Comparison of ENCODE assay signal across 20 mouse cellular contexts in the genomic region with DNA sequence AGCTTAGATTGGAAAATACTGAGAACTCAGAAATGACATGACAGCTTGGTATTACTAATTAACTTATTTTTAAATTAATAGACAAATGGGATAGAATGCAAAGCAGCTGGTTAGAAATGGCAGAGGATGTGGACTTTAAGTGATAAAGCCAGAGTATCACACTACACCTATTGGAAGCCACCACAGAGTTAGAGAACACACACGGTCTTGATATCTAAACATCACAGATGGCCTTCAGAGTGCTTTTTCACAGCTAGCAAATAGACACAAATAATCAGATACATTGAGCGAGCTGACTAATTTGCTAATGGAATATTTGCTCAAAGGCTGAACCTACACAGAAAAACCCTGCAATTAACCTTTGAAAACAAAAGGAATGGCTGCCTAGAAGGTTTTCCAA.
"Had no signal": no experiment of that assay in that cellular context is flagged by ENCODE, and none has a peak within 500 bp of the region (broad histone marks: within the 10 kb centered on the region; RNA-seq: fewer than 3 reads in every experiment).

No protein-coding gene starts in this region.

- H3K4me1 ChIP-seq: intestine, embryonic 15.5 days; kidney, embryonic 15.5 days; liver, embryonic 13.5 days; midbrain, embryonic 12.5 days; neural tube, embryonic 13.5 days; stomach, embryonic 15.5 days had no signal

- H3K9ac ChIP-seq: intestine, embryonic 15.5 days; kidney, embryonic 15.5 days; liver, embryonic 13.5 days; midbrain, embryonic 12.5 days; neural tube, embryonic 13.5 days; stomach, embryonic 15.5 days had no signal

- H3K36me3 ChIP-seq: intestine, embryonic 15.5 days; kidney, embryonic 15.5 days; liver, embryonic 13.5 days; midbrain, embryonic 12.5 days; neural tube, embryonic 13.5 days; stomach, embryonic 15.5 days had no signal

- ATAC-seq: intestine, embryonic 15.5 days; midbrain, embryonic 16.5 days had no signal

- DNase-seq: kidney, adult 11 months; kidney, adult 8-10 months; kidney, postnatal 10 days; kidney, postnatal 36 days; liver, embryonic 13.5 days; lung, adult 2 months; lung, postnatal 14 days; lung, postnatal 4 days; retina, postnatal 1 day; right cerebral cortex, postnatal 25 days; spleen, adult 18-20 months; thymus, postnatal 25 days had no signal

- H3K27ac ChIP-seq: intestine, embryonic 15.5 days; kidney, embryonic 15.5 days; left cerebral cortex, adult 2 months; liver, embryonic 13.5 days; midbrain, embryonic 12.5 days; neural tube, embryonic 13.5 days; stomach, embryonic 15.5 days had no signal

- H3K27me3 ChIP-seq: intestine, embryonic 15.5 days; kidney, embryonic 15.5 days; liver, embryonic 13.5 days; midbrain, embryonic 12.5 days; neural tube, embryonic 13.5 days; stomach, embryonic 15.5 days had no signal

- H3K4me2 ChIP-seq: intestine, embryonic 15.5 days; kidney, embryonic 15.5 days; liver, embryonic 13.5 days; midbrain, embryonic 12.5 days; neural tube, embryonic 13.5 days; stomach, embryonic 15.5 days had no signal

- H3K4me3 ChIP-seq: intestine, embryonic 15.5 days; kidney, embryonic 15.5 days; left cerebral cortex, adult 2 months; liver, embryonic 13.5 days; midbrain, embryonic 12.5 days; myocyte; neural tube, embryonic 13.5 days; stomach, embryonic 15.5 days had no signal

- H3K9me3 ChIP-seq: intestine, embryonic 15.5 days; kidney, embryonic 15.5 days; liver, embryonic 13.5 days; midbrain, embryonic 12.5 days; neural tube, embryonic 13.5 days; stomach, embryonic 15.5 days had no signal
